ENCODE assay signal across 16 mouse cellular contexts in genomic region chr2:17290709-17291108, GRCm38 (mm10).
"Had no signal": no experiment of that assay in that cellular context is flagged by ENCODE, and none has a peak within 500 bp of the region (broad histone marks: within the 10 kb centered on the region; RNA-seq: fewer than 3 reads in every experiment).

No protein-coding gene starts in this region.

- ATAC-seq: hindbrain, postnatal 0 days; intestine, embryonic 16.5 days; liver, embryonic 12.5 days had no signal

- DNase-seq: gastrocnemius, adult 2 months; gastrocnemius, postnatal 10 days; gastrocnemius, postnatal 25 days; heart, adult 18-20 months; heart, postnatal 10 days; kidney, adult 11 months; kidney, adult 2 months; kidney, adult 9 months; kidney, postnatal 14 days; kidney, postnatal 4 days; layer of hippocampus, adult 9-11 months; layer of hippocampus, postnatal 36 days; left cerebral cortex, postnatal 4 days had no signal
